Mouse (Mus musculus) myocyte (in vitro differentiated cells): ENCODE results near the gene 3110040M04Rik.
"Not testable (repeated sequence)": the region's sequence is repeated elsewhere in the genome, so short reads cannot be mapped to it uniquely, and the experiment has no call there.

Experiments
- CEBPB ChIP-seq: IDR thresholded peaks from 2 replicates; pipeline ENCODE4 v1.6.1; 2011; ENCODE audit warnings: mild to moderate bottlenecking, moderate library complexity; ENCODE audit not compliant: poor library complexity, insufficient read depth, severe bottlenecking
- MAX ChIP-seq: IDR thresholded peaks from one replicate; pipeline ENCODE4 v1.6.1; 2011; ENCODE audit warnings: low read depth, mild to moderate bottlenecking, control low read depth
- POLR2A ChIP-seq: IDR thresholded peaks from one replicate; pipeline ENCODE4 v1.6.1; 2011; ENCODE audit warnings: low read depth, mild to moderate bottlenecking, control low read depth, moderate library complexity; ENCODE audit not compliant: insufficient read length
- POLR2AphosphoS2 ChIP-seq: IDR thresholded peaks from one replicate; pipeline ENCODE4 v1.6.1; 2011; ENCODE audit warnings: low read depth, control low read depth; ENCODE audit not compliant: insufficient read length
- SRF ChIP-seq: IDR thresholded peaks from one replicate; pipeline ENCODE4 v1.6.1; 2011; ENCODE audit warnings: low read depth; ENCODE audit not compliant: control insufficient read depth, insufficient read length
- TCF3 ChIP-seq: IDR thresholded peaks from one replicate; pipeline ENCODE4 v1.6.1; 2011; ENCODE audit warnings: low read depth, control low read depth; ENCODE audit not compliant: insufficient read length
- USF1 ChIP-seq: IDR thresholded peaks from one replicate; pipeline ENCODE4 v1.6.1; 2011; ENCODE audit warnings: low read depth, mild to moderate bottlenecking, control low read depth, moderate library complexity

DNA sequence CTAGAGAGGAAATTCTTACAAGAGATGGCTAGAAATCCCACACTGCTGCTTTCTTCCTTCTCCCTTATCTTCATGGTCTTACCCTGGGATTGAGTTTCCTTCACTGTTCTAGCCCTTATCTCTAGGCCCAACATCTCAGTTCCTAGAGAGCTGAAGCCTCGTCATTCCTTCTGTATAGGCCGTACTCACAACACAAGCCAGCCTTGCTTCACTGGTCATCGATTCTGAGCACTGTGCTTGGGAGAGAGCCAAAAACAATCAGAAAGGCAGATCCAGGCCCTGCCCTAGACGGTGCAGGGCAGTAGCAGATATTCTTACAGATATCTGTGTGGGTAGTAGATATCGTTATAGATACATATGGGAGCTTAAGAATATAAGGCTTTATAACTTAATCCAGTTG, 1.1 kb upstream of the 3110040M04Rik start:
- TF ChIP-seq MAX, POLR2AphosphoS2, USF1, SRF, POLR2A, CEBPB, TCF3: not testable (repeated sequence)
